Mouse (Mus musculus): ENCODE results near the gene Hmcn2. TPM values are rescaled to one million over a fixed set of nuclear protein-coding genes. Genes with fewer than 3 reads are reported as not detected.

Gene Hmcn2
- polyA plus RNA-seq, 2 experiments: 0.23 to 0.70 TPM

DNA sequence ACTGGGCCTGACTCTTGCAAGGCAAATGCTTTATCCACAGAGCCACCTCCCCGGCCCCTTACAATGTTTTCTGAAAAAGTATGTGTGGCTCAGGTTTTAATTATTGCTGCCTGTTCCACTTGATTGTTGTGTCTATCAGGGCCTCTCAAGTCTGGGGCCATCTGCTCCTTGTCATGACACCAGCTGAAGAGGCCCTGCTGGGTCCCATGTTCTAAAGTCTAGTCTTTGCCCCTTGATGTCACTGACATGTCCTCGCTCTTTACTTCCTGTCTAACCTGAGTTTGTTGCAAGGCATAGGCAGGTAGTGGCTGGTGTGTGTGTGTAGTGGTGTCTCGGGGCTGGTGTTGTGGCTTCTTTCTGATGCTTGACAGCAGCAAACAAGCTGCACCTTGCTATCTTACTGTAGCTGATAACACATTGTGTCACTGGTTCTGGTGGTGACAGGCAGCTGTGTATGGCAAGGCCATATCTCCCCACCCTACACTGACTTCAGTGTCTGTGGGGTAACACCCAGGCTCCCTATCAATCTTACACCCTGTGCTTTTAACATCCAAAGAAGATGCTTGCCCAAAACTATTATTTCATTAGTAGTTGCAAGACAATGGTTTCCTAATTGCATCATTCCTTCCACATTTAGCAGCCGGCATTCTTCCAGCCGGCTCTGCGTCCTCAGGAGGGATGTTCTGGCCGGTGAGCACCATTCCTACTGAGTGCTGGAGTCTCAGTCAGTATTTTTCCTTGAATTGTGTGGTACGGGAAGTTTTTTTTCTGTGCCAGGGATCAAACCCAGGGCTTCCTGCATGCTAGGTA lies 27.7 kb downstream of the Hmcn2 start:
- Histone ChIP-seq H3K9ac (ENCODE audit: low read depth, low read length, severe bottlenecking) (no peak overlapping the region), H3K27me3 (ENCODE audit: control insufficient read depth, insufficient read depth, low read length) (no peaks in the 10 kb centered on the region), H3K4me1 (ENCODE audit: control insufficient read depth, insufficient read depth, low read length) (peaks cover 4% of the 10 kb centered on the region; the same call in 1 of the 2 replicates), H3K4me3 (replicated peaks; ENCODE audit: low read length) (no peak overlapping the region), H3K36me3 (ENCODE audit: control insufficient read depth, insufficient read depth, low read length) (no peaks in the 10 kb centered on the region), H3K4me2 (replicated peaks; ENCODE audit: low read depth, low read length, severe bottlenecking) (no peak overlapping the region), H3K9me3 (ENCODE audit: control insufficient read depth, low read length) (no peaks in the 10 kb centered on the region), H3K27ac (replicated peaks; ENCODE audit: low read depth, low read length) (no peak overlapping the region)
- no peak for TF ChIP-seq POLR2A (IDR thresholded peaks at IDR 0.05; ENCODE audit: borderline replicate concordance, extremely low read depth, insufficient read depth, insufficient read length)
- no peak for ATAC-seq (ENCODE audit: low FRiP score, low read depth)
- WGBS: 56% methylated on average over 8 of the region's 8 CpGs
- no peak for DNase-seq (ENCODE audit: low spot score)

DNA sequence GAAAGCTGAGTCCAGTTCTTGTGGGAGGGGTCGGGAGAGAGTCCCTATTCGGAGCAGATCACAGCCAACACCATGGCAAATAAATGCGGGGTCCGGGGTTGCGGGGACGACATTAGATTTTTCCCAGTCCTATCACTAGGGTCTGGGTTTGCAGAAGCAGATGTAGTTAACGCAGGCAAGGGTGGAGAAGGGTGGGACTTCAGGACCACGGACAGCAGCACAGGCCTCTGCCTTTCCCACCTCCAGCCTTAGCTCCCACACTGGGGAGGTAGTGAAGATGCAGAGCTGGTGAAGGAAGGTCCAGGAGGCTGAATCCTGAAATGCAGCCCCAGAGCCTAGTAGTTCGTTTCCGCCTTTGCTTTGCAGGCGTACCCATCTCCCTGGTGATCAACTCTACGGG lies 31.9 kb downstream of the Hmcn2 start:
- H3K27me3 ChIP-seq (ENCODE audit: control insufficient read depth, insufficient read depth, low read length): no peaks in the 10 kb centered on the region
- H3K9ac ChIP-seq (ENCODE audit: low read depth, low read length, severe bottlenecking): no peak overlapping the region
- H3K4me1 ChIP-seq (ENCODE audit: control insufficient read depth, insufficient read depth, low read length): no peaks in the 10 kb centered on the region
- WGBS: 32% methylated on average over 12 of the region's 12 CpGs
- H3K9me3 ChIP-seq (ENCODE audit: control insufficient read depth, low read length): no peaks in the 10 kb centered on the region
- TF ChIP-seq POLR2A (IDR thresholded peaks at IDR 0.05; ENCODE audit: borderline replicate concordance, extremely low read depth, insufficient read depth, insufficient read length): no peak
- H3K27ac ChIP-seq (replicated peaks; ENCODE audit: low read depth, low read length): no peak overlapping the region
- ATAC-seq (ENCODE audit: low FRiP score, low read depth): peak; percentile 50; the same call in 1 of the 2 replicates
- H3K4me2 ChIP-seq (replicated peaks; ENCODE audit: low read depth, low read length, severe bottlenecking): no peak overlapping the region
- peak; percentile 88 for DNase-seq (ENCODE audit: low spot score)
- no peak overlapping the region for H3K4me3 ChIP-seq (replicated peaks; ENCODE audit: low read length)
- no peaks in the 10 kb centered on the region for H3K36me3 ChIP-seq (ENCODE audit: control insufficient read depth, insufficient read depth, low read length)

DNA sequence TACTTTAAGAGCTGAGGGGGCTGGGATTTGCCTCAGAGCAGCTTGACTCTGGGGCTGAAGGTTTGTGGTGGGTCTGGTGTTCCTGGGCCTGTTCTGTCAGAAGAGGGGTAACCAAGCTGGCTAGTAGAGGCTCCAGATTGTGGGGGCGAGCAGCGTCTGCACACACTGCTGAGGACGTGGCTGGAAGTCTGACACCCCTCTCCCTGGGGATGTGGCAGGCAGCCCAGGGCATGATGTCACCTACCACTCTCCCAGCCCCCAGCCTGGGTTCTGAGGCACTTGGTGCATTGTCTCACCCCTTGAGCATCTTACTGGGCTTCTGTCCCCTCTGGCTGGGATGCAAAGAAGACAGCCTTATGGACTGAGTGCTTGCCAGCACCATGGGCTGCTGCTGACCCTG lies 34.2 kb downstream of the Hmcn2 start:
- H3K9ac ChIP-seq (ENCODE audit: low read depth, low read length, severe bottlenecking): no peak overlapping the region
- TF ChIP-seq POLR2A (IDR thresholded peaks at IDR 0.05; ENCODE audit: borderline replicate concordance, extremely low read depth, insufficient read depth, insufficient read length): no peak
- no peaks in the 10 kb centered on the region for H3K4me1 ChIP-seq (ENCODE audit: control insufficient read depth, insufficient read depth, low read length)
- DNase-seq (ENCODE audit: low spot score) (no peak), ATAC-seq (ENCODE audit: low FRiP score, low read depth) (no peak)
- no peaks in the 10 kb centered on the region for H3K9me3 ChIP-seq (ENCODE audit: control insufficient read depth, low read length)
- H3K27ac ChIP-seq (replicated peaks; ENCODE audit: low read depth, low read length): no peak overlapping the region
- 49% methylated on average over 3 of the region's 3 CpGs for WGBS
- no peaks in the 10 kb centered on the region for H3K36me3 ChIP-seq (ENCODE audit: control insufficient read depth, insufficient read depth, low read length)
- no peaks in the 10 kb centered on the region for H3K27me3 ChIP-seq (ENCODE audit: control insufficient read depth, insufficient read depth, low read length)
- no peak overlapping the region for H3K4me3 ChIP-seq (replicated peaks; ENCODE audit: low read length)
- no peak overlapping the region for H3K4me2 ChIP-seq (replicated peaks; ENCODE audit: low read depth, low read length, severe bottlenecking)

DNA sequence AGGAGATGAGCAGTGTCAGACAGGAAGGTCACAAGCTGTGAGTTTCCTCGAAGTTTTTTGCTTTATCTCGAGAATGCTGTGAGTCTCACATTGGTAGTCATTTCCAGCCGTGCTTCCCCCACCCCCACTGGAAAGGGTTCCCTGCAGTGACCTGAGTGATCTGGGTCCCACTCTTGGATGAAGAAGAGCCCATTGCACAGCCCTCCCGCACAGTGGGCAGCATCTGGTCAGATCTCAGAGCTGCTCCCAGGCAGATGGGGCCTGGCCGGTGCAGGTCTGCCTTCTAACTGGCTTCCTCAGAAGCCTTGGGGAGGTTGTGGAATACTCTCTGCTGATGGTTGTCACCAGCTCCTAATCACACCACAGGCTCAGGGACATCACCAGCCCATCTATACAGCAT lies 34.6 kb downstream of the Hmcn2 start:
- ATAC-seq (ENCODE audit: low FRiP score, low read depth) (no peak), DNase-seq (ENCODE audit: low spot score) (no peak)
- H3K9me3 ChIP-seq (ENCODE audit: control insufficient read depth, low read length): no peaks in the 10 kb centered on the region
- H3K9ac ChIP-seq (ENCODE audit: low read depth, low read length, severe bottlenecking): no peak overlapping the region
- H3K4me2 ChIP-seq (replicated peaks; ENCODE audit: low read depth, low read length, severe bottlenecking): no peak overlapping the region
- TF ChIP-seq POLR2A (IDR thresholded peaks at IDR 0.05; ENCODE audit: borderline replicate concordance, extremely low read depth, insufficient read depth, insufficient read length): no peak
- no peak overlapping the region for H3K27ac ChIP-seq (replicated peaks; ENCODE audit: low read depth, low read length)
- no peaks in the 10 kb centered on the region for H3K36me3 ChIP-seq (ENCODE audit: control insufficient read depth, insufficient read depth, low read length)
- H3K4me1 ChIP-seq (ENCODE audit: control insufficient read depth, insufficient read depth, low read length): no peaks in the 10 kb centered on the region
- 70% methylated on average over 5 of the region's 5 CpGs for WGBS
- H3K27me3 ChIP-seq (ENCODE audit: control insufficient read depth, insufficient read depth, low read length): no peaks in the 10 kb centered on the region
- no peak overlapping the region for H3K4me3 ChIP-seq (replicated peaks; ENCODE audit: low read length)

DNA sequence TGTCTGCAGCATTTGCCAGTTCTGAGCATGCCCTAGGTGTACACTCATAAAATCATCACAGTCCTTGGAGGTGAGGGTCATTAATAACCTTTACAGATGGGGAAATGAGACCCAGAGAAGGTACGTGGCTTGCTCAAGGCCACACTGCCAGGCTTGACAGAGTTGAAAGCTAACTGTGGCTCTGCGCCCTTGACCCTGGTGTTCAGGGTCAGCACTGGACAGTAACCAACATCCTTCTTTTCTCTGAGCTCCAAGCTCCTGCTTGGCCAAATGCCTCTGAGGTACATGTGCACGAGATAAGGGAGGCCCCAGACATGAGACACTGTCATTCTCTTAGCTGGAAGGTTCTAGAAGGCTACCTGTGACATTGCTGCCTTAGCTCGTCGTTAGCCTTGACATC lies 42.6 kb downstream of the Hmcn2 start:
- Histone ChIP-seq H3K9me3 (ENCODE audit: control insufficient read depth, low read length) (no peaks in the 10 kb centered on the region), H3K9ac (ENCODE audit: low read depth, low read length, severe bottlenecking) (no peak overlapping the region), H3K27ac (replicated peaks; ENCODE audit: low read depth, low read length) (no peak overlapping the region), H3K36me3 (ENCODE audit: control insufficient read depth, insufficient read depth, low read length) (no peaks in the 10 kb centered on the region), H3K27me3 (ENCODE audit: control insufficient read depth, insufficient read depth, low read length) (no peaks in the 10 kb centered on the region), H3K4me2 (replicated peaks; ENCODE audit: low read depth, low read length, severe bottlenecking) (no peak overlapping the region), H3K4me1 (ENCODE audit: control insufficient read depth, insufficient read depth, low read length) (no peaks in the 10 kb centered on the region), H3K4me3 (replicated peaks; ENCODE audit: low read length) (no peak overlapping the region)
- no peak for TF ChIP-seq POLR2A (IDR thresholded peaks at IDR 0.05; ENCODE audit: borderline replicate concordance, extremely low read depth, insufficient read depth, insufficient read length)
- WGBS: 67% methylated on average over 5 of the region's 5 CpGs
- DNase-seq (ENCODE audit: low spot score): no peak
- no peak for ATAC-seq (ENCODE audit: low FRiP score, low read depth)

Measured in limb, embryonic 14.5 days (tissue).